Comparison of ENCODE assay signal across 18 mouse cellular contexts in the genomic region with DNA sequence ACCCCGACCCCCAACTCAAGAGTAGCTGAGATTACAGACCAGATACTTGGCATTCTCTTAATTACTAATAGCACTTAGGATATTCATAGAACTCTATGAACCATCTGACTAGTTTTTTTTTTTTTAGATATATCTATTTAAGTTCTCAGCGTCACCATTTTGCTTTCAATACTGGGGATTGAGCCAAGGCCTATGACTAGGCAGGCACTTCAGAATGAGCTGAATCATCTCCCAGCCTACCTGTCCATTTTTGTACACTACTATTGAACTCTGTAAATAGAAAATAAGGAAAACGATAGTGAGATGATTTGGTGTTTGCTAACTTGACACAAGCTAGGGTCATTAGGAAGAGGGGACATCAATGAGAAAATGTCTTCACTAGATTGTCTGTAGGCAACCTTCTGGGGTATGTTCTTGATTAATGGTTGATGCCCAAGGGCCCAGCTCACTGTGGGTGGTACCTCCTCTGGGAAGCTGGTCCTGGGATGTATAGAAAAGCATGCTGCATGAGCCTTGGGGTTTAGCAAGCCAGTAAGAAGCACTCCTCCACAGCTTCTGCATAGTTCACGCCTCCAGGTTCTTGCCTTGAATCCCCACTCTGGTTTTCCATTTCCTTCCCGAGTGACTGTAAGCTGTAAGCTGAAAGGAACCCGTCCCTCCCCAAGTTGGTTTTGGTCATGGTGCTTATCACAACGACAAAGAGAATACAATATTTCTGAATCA.
"Had no signal": no experiment of that assay in that cellular context is flagged by ENCODE, and none has a peak within 500 bp of the region (broad histone marks: within the 10 kb centered on the region; RNA-seq: fewer than 3 reads in every experiment).

No protein-coding gene starts in this region.

- ATAC-seq: hindbrain, embryonic 16.5 days; inflammation-experienced regulatory T-cells, adult 6 months; intestine, embryonic 15.5 days; intestine, postnatal 0 days; liver, embryonic 12.5 days had no signal

- DNase-seq: gastrocnemius, adult 2 months; gastrocnemius, postnatal 10 days; gastrocnemius, postnatal 25 days; heart, adult 2 months; heart, postnatal 10 days; heart, postnatal 36 days; kidney, adult 18-20 months; kidney, adult 8-10 months; kidney, postnatal 10 days; kidney, postnatal 25 days; layer of hippocampus, adult 9-11 months; layer of hippocampus, postnatal 36 days; left cerebral cortex, postnatal 4 days had no signal
